In genomic region chr3:90491350-90491749, GRCm38 (mm10) we compare ENCODE assay signal across 8 mouse cellular contexts. TPM values are rescaled to one million over a fixed set of nuclear protein-coding genes. Genes with fewer than 3 reads are reported as not detected.
A peak's percentile ranks its signal among the peaks of the same experiment; 100 is the strongest.
DNase-seq lines count a peak whose midpoint lies in the region; ATAC-seq lines count a peak whose summit lies in the region.

No protein-coding gene starts in this region.

- H3K4me3 ChIP-seq in forebrain, embryonic 13.5 days, result no peak overlapping the region
- H3K4me3 ChIP-seq in forebrain, embryonic 15.5 days, result no peak overlapping the region

- DNase-seq in right cerebral cortex, adult 18-20 months, result peak; percentile 54
- DNase-seq in right cerebral cortex, postnatal 14 days, result no peak
- peak; percentile 45 to 71 for DNase-seq in lung, adult 18-20 months
- peak; percentile 58 for DNase-seq in thymus, postnatal 25 days
- no peak for DNase-seq in ovary, adult 18-20 months (ENCODE audit: low spot score)

- no peaks in the 10 kb centered on the region for H3K9me3 ChIP-seq in forebrain, embryonic 13.5 days (replicated peaks)
- no peaks in the 10 kb centered on the region for H3K9me3 ChIP-seq in forebrain, embryonic 15.5 days

- H3K9ac ChIP-seq in forebrain, embryonic 13.5 days, result no peak overlapping the region
- H3K9ac ChIP-seq in forebrain, embryonic 15.5 days (replicated peaks), result no peak overlapping the region

- H3K4me1 ChIP-seq in forebrain, embryonic 13.5 days, result peaks cover 8% of the 10 kb centered on the region; the same call in 1 of the 2 replicates
- peaks cover 7% of the 10 kb centered on the region for H3K4me1 ChIP-seq in forebrain, embryonic 15.5 days

- WGBS in forebrain, embryonic 13.5 days, result 38% methylated on average over 2 of the region's 2 CpGs
- WGBS in forebrain, embryonic 15.5 days, result 39% methylated on average over 2 of the region's 2 CpGs

- H3K4me2 ChIP-seq in forebrain, embryonic 13.5 days, result no peak overlapping the region
- H3K4me2 ChIP-seq in forebrain, embryonic 15.5 days (replicated peaks), result no peak overlapping the region

- peaks cover 44% of the 10 kb centered on the region for H3K36me3 ChIP-seq in forebrain, embryonic 13.5 days (ENCODE audit: poor library complexity, severe bottlenecking)
- H3K36me3 ChIP-seq in forebrain, embryonic 15.5 days, result peaks cover 37% of the 10 kb centered on the region

- H3K27me3 ChIP-seq in forebrain, embryonic 13.5 days, result no peaks in the 10 kb centered on the region
- H3K27me3 ChIP-seq in forebrain, embryonic 15.5 days, result no peaks in the 10 kb centered on the region

- ATAC-seq in forebrain, embryonic 13.5 days, result 0 out of 2 replicates have a peak, but pooled peaks have one; percentile 16
- ATAC-seq in forebrain, embryonic 15.5 days (replicated peaks), result no peak
- peak; percentile 37; the same call in 1 of the 2 replicates for ATAC-seq in erythroid progenitor cell, adult 5-6 weeks (replicated peaks; ENCODE audit: low FRiP score, poor library complexity, severe bottlenecking)

- no peak overlapping the region for H3K27ac ChIP-seq in forebrain, embryonic 13.5 days
- H3K27ac ChIP-seq in forebrain, embryonic 15.5 days (replicated peaks), result no peak overlapping the region

RNA-seq across cellular contexts. Expression of gene Snapin, which starts 0.5 kb away (rescaled TPM):
- 73.5 and 76.5 TPM in 2 replicates for polyA plus RNA-seq in forebrain, embryonic 13.5 days (2015; fragmentation: Nextera tagmentation; extraction: Ambion mirVana)
- polyA plus RNA-seq in forebrain, embryonic 15.5 days (2015; fragmentation: Nextera tagmentation; extraction: Ambion mirVana), result 76.1 and 81.8 TPM in 2 replicates
- 11.3 and 17.7 TPM in 2 replicates for total RNA-seq in erythroid progenitor cell, adult 5-6 weeks (2015; ENCODE audit: low replicate concordance)
- total RNA-seq in erythroid progenitor cell, adult 5-6 weeks (2017; ENCODE audit: low replicate concordance), result 13.1 and 16.4 TPM in 2 replicates

RNA-seq across cellular contexts. Expression of gene Ilf2, which starts 15.4 kb away (rescaled TPM):
- polyA plus RNA-seq in forebrain, embryonic 13.5 days (2015; fragmentation: Nextera tagmentation; extraction: Ambion mirVana), result 367 and 388 TPM in 2 replicates
- 333 and 340 TPM in 2 replicates for polyA plus RNA-seq in forebrain, embryonic 15.5 days (2015; fragmentation: Nextera tagmentation; extraction: Ambion mirVana)
- total RNA-seq in erythroid progenitor cell, adult 5-6 weeks (2015; ENCODE audit: low replicate concordance), result 61.6 and 86.5 TPM in 2 replicates
- total RNA-seq in erythroid progenitor cell, adult 5-6 weeks (2017; ENCODE audit: low replicate concordance), result 93.7 and 150 TPM in 2 replicates

RNA-seq across cellular contexts. Expression of gene Chtop, which starts 17.9 kb away (rescaled TPM):
- 214 and 215 TPM in 2 replicates for polyA plus RNA-seq in forebrain, embryonic 13.5 days (2015; fragmentation: Nextera tagmentation; extraction: Ambion mirVana)
- 219 and 224 TPM in 2 replicates for polyA plus RNA-seq in forebrain, embryonic 15.5 days (2015; fragmentation: Nextera tagmentation; extraction: Ambion mirVana)
- 78.9 and 101 TPM in 2 replicates for total RNA-seq in erythroid progenitor cell, adult 5-6 weeks (2015; ENCODE audit: low replicate concordance)
- 47.3 and 66.6 TPM in 2 replicates for total RNA-seq in erythroid progenitor cell, adult 5-6 weeks (2017; ENCODE audit: low replicate concordance)

RNA-seq across cellular contexts. Expression of gene S100a1, which starts 22.8 kb away (rescaled TPM):
- polyA plus RNA-seq in forebrain, embryonic 13.5 days (2015; fragmentation: Nextera tagmentation; extraction: Ambion mirVana), result 5.0 and 6.8 TPM in 2 replicates
- polyA plus RNA-seq in forebrain, embryonic 15.5 days (2015; fragmentation: Nextera tagmentation; extraction: Ambion mirVana), result 9.0 and 11.4 TPM in 2 replicates
- 27.7 and 33.9 TPM in 2 replicates for total RNA-seq in erythroid progenitor cell, adult 5-6 weeks (2015; ENCODE audit: low replicate concordance)
- total RNA-seq in erythroid progenitor cell, adult 5-6 weeks (2017; ENCODE audit: low replicate concordance), result 18.2 and 22.8 TPM in 2 replicates

RNA-seq across cellular contexts. Expression of gene S100a13, which starts 22.9 kb away (rescaled TPM):
- polyA plus RNA-seq in forebrain, embryonic 13.5 days (2015; fragmentation: Nextera tagmentation; extraction: Ambion mirVana), result 6.9 and 7.5 TPM in 2 replicates
- polyA plus RNA-seq in forebrain, embryonic 15.5 days (2015; fragmentation: Nextera tagmentation; extraction: Ambion mirVana), result 8.1 and 8.5 TPM in 2 replicates
- total RNA-seq in erythroid progenitor cell, adult 5-6 weeks (2015; ENCODE audit: low replicate concordance), result 8.8 and 10.8 TPM in 2 replicates
- total RNA-seq in erythroid progenitor cell, adult 5-6 weeks (2017; ENCODE audit: low replicate concordance), result 6.7 and 9.5 TPM in 2 replicates

Comparison
In these comparisons a context has a peak if more than half of its experiments do, and no peak if none do; other contexts are left out.
1. DNase-seq: peak in right cerebral cortex, adult 18-20 months (single experiment), lung, adult 18-20 months (2 of 2) and thymus, postnatal 25 days (single experiment); none in right cerebral cortex, postnatal 14 days (single experiment) and ovary, adult 18-20 months (single experiment).